Mouse (Mus musculus) MEL (cell line): ENCODE data around the gene Parp8. TPM values are rescaled to one million over a fixed set of nuclear protein-coding genes. Genes with fewer than 3 reads are reported as not detected.

Experiments used
- DNase-seq: peaks from one replicate; pipeline ENCODE4 v3.0.0; 2011; ENCODE audit warnings: low read depth, low spot score
- H3K27ac ChIP-seq: 2 replicates; pipeline ENCODE4 v1.5.1; 2012; ENCODE audit warnings: low read depth, mild to moderate bottlenecking, control low read depth, low read length, moderate library complexity; ENCODE audit not compliant: control insufficient read depth
- H3K27me3 ChIP-seq, 2 experiments: fragments of 150-350 bp in 1 of 2; sonication (generic) in 1 of 2; 2 replicates each; pipeline ENCODE4 v1.6.1; 2012; ENCODE audit warnings: low read length in 2 of 2, mild to moderate bottlenecking in 2 of 2, improper control_type of control experiment in 1 of 2, moderate library complexity in 1 of 2; ENCODE audit not compliant: insufficient read depth in 2 of 2, control insufficient read depth in 1 of 2
- H3K36me3 ChIP-seq, 2 experiments: 2 replicates each; pipeline ENCODE4 v1.6.1; 2012 to 2014; ENCODE audit warnings: low read length in 2 of 2, improper control_type of control experiment in 1 of 2, inconsistent platforms in 1 of 2, mild to moderate bottlenecking in 1 of 2; ENCODE audit not compliant: insufficient read depth in 2 of 2, control insufficient read depth in 1 of 2
- H3K4me1 ChIP-seq, 2 experiments: fragments of 150-350 bp in 1 of 2; sonication (generic) in 1 of 2; 2 replicates each; pipeline ENCODE4 v1.6.1; 2012; ENCODE audit warnings: low read length in 2 of 2, improper control_type of control experiment in 1 of 2, mild to moderate bottlenecking in 1 of 2; ENCODE audit not compliant: insufficient read depth in 2 of 2, control insufficient read depth in 1 of 2
- H3K4me3 ChIP-seq, 2 experiments: fragments of 150-350 bp in 1 of 2; sonication (generic) in 1 of 2; 2 replicates each; pipeline ENCODE4 v1.5.1; 2012; ENCODE audit warnings: low read depth in 2 of 2, low read length in 2 of 2, mild to moderate bottlenecking in 2 of 2, moderate library complexity in 2 of 2, control low read depth in 1 of 2, improper control_type of control experiment in 1 of 2; ENCODE audit not compliant: control insufficient read depth in 1 of 2, insufficient read depth in 1 of 2
- H3K79me2 ChIP-seq: 2 replicates; pipeline ENCODE4 v1.6.1; 2012; ENCODE audit warnings: mild to moderate bottlenecking, low read length, moderate library complexity; ENCODE audit not compliant: control insufficient read depth, poor library complexity, insufficient read depth
- H3K9ac ChIP-seq: 2 replicates; pipeline ENCODE4 v1.6.1; 2012; ENCODE audit warnings: low read depth, mild to moderate bottlenecking, control low read depth, low read length, moderate library complexity; ENCODE audit not compliant: control insufficient read depth, poor library complexity, severe bottlenecking
- H3K9me3 ChIP-seq: fragments of 150-350 bp; sonication (generic); replicated peaks from 2 replicates; pipeline ENCODE4 v1.6.1; 2012; ENCODE audit warnings: mild to moderate bottlenecking, low read length, improper control_type of control experiment, moderate library complexity; ENCODE audit not compliant: insufficient read depth
- BHLHE40 ChIP-seq: IDR thresholded peaks from 2 replicates; pipeline ENCODE4 v1.6.1; 2012; ENCODE audit warnings: low read depth, mild to moderate bottlenecking, inconsistent platforms, low read length, improper control_type of control experiment, borderline replicate concordance
- CHD2 ChIP-seq: IDR thresholded peaks from 2 replicates; pipeline ENCODE4 v1.6.1; 2011; ENCODE audit warnings: low read length, improper control_type of control experiment
- CTCF ChIP-seq, 3 experiments: IDR thresholded peaks in 2 of 3; conservative IDR thresholded peaks in 1 of 3; 2 replicates each; pipeline ENCODE4 v1.5.1; 2011 to 2012; ENCODE audit warnings: low read length in 3 of 3, low read depth in 2 of 3, mild to moderate bottlenecking in 2 of 3, improper control_type of control experiment in 1 of 3, inconsistent platforms in 1 of 3, mixed read lengths in 1 of 3, moderate library complexity in 1 of 3; ENCODE audit not compliant: control insufficient read depth in 1 of 3, insufficient read depth in 1 of 3, poor library complexity in 1 of 3, severe bottlenecking in 1 of 3
- ELF1 ChIP-seq: IDR thresholded peaks from 2 replicates; pipeline ENCODE4 v1.6.1; 2014; ENCODE audit warnings: low read depth, mild to moderate bottlenecking, inconsistent platforms, low read length, improper control_type of control experiment, moderate library complexity
- ETS1 ChIP-seq: IDR thresholded peaks from 2 replicates; pipeline ENCODE4 v1.6.1; 2012; ENCODE audit warnings: low read depth, mild to moderate bottlenecking, inconsistent platforms, low read length, improper control_type of control experiment, moderate library complexity
- HCFC1 ChIP-seq: IDR thresholded peaks from 2 replicates; pipeline ENCODE4 v1.6.1; 2012; ENCODE audit warnings: low read depth, mild to moderate bottlenecking, inconsistent platforms, low read length, improper control_type of control experiment, moderate library complexity
- JUND ChIP-seq: IDR thresholded peaks from 2 replicates; pipeline ENCODE4 v1.6.1; 2011; ENCODE audit warnings: low read depth, mild to moderate bottlenecking, improper control_type of control experiment, low read length
- MEF2A ChIP-seq: IDR thresholded peaks from 2 replicates; pipeline ENCODE4 v1.6.1; 2014; ENCODE audit warnings: low read depth, mild to moderate bottlenecking, inconsistent platforms, low read length, improper control_type of control experiment; ENCODE audit not compliant: poor library complexity, insufficient replicate concordance, severe bottlenecking; ENCODE audit errors: extremely low read depth
- MYB ChIP-seq: IDR thresholded peaks from 2 replicates; pipeline ENCODE4 v1.6.1; 2011; ENCODE audit warnings: mild to moderate bottlenecking, low read depth, low read length, improper control_type of control experiment
- MYC ChIP-seq: IDR thresholded peaks from 2 replicates; pipeline ENCODE4 v1.6.1; 2011; ENCODE audit warnings: low read depth, mild to moderate bottlenecking, low read length, improper control_type of control experiment, moderate library complexity
- POLR2A ChIP-seq, 2 experiments: IDR thresholded peaks; 2 replicates each; pipeline ENCODE4 v1.6.1; 2011 to 2012; ENCODE audit warnings: low read length in 2 of 2, mild to moderate bottlenecking in 2 of 2, control low read depth in 1 of 2, improper control_type of control experiment in 1 of 2, low read depth in 1 of 2, moderate library complexity in 1 of 2; ENCODE audit not compliant: control insufficient read depth in 1 of 2, insufficient read depth in 1 of 2, poor library complexity in 1 of 2
- POLR2AphosphoS2 ChIP-seq: IDR thresholded peaks from 2 replicates; pipeline ENCODE4 v1.6.1; 2011; ENCODE audit warnings: low read length, improper control_type of control experiment
- POLR2AphosphoS5 ChIP-seq: IDR thresholded peaks from 2 replicates; pipeline ENCODE4 v1.6.1; 2012; ENCODE audit warnings: low read depth, borderline replicate concordance, mild to moderate bottlenecking, inconsistent platforms, low read length, moderate library complexity, mixed read lengths
- SMC3 ChIP-seq: IDR thresholded peaks from 2 replicates; pipeline ENCODE4 v1.6.1; 2011; ENCODE audit warnings: low read depth, low read length, improper control_type of control experiment
- TAL1 ChIP-seq: IDR thresholded peaks from 2 replicates; pipeline ENCODE4 v1.6.1; 2012; ENCODE audit warnings: mild to moderate bottlenecking, inconsistent platforms, low read length, moderate library complexity, mixed read lengths
- TBP ChIP-seq: IDR thresholded peaks from 2 replicates; pipeline ENCODE4 v1.8.0; 2011; ENCODE audit warnings: low read depth, low read length, improper control_type of control experiment
- USF2 ChIP-seq, 2 experiments: IDR thresholded peaks; 2 replicates each; pipeline ENCODE4 v1.6.1; 2011 to 2012; ENCODE audit warnings: improper control_type of control experiment in 2 of 2, low read length in 2 of 2, borderline replicate concordance in 1 of 2, inconsistent platforms in 1 of 2, low read depth in 1 of 2, mild to moderate bottlenecking in 1 of 2; ENCODE audit not compliant: insufficient read depth in 1 of 2
- ZC3H11A ChIP-seq: IDR thresholded peaks from 2 replicates; pipeline ENCODE4 v1.6.1; 2012; ENCODE audit warnings: low read depth, mild to moderate bottlenecking, inconsistent platforms, low read length, improper control_type of control experiment
- ZKSCAN1 ChIP-seq: IDR thresholded peaks from 2 replicates; pipeline ENCODE4 v1.6.1; 2012; ENCODE audit warnings: low read depth, mild to moderate bottlenecking, inconsistent platforms, low read length, improper control_type of control experiment, moderate library complexity
- ZNF384 ChIP-seq: IDR thresholded peaks from 2 replicates; pipeline ENCODE4 v1.6.1; 2012; ENCODE audit warnings: low read depth, mild to moderate bottlenecking, inconsistent platforms, low read length, improper control_type of control experiment
- polyA plus RNA-seq, 2 experiments: library from polyadenylated mRNA; stranded (reverse) in 1 of 2; unstranded in 1 of 2; fragments of >175 nt in 1 of 2; fragments of >200 nt in 1 of 2; gene quantifications; 2 replicates each; pipeline versions ENCODE4 v1.2.1 to v1.2.4; 2012; ENCODE audit warnings: low replicate concordance in 2 of 2, low read depth in 1 of 2; ENCODE audit not compliant: insufficient read length in 2 of 2, insufficient read depth in 1 of 2, missing spikeins in 1 of 2
- total RNA-seq: library from RNA; depleted of rRNA; stranded (reverse); fragments of 300-350 nt; gene quantifications from 2 replicates; pipeline ENCODE4 v1.2.3, GENCODE M21; 2012

Gene Parp8
- total and polyA plus RNA-seq, 3 experiments = not detected

DNA sequence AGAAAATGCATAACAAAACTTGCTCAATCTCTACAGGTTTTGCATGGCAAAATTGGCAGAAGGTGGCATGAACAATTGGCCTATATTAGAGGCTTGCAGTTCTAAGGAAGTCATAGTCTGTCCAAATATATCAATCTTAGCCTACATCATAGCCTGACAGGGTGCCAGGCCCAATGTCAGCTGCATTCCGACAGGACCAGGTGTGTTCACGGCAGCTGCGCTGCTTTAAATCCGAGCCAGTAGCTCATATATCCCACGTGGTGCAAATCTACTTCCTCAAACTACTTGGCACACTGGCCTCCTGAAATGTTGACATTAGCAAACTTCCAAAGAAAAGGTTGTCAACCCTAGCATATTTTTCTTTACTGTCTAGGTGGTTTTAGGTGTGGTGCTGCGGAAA lies 6.2 kb upstream of the Parp8 start:
- H3K27ac ChIP-seq = no peak overlapping the region
- H3K9me3 ChIP-seq = no peaks in the 10 kb centered on the region
- no peak overlapping the region for H3K4me3 ChIP-seq
- H3K79me2 ChIP-seq = no peaks in the 10 kb centered on the region
- no peaks in the 10 kb centered on the region for H3K27me3 ChIP-seq
- DNase-seq = no peak
- peaks cover 3 to 4% of the 10 kb centered on the region in 2 experiments; a peak in 2 of 4 replicates for H3K4me1 ChIP-seq
- H3K36me3 ChIP-seq = no peaks in the 10 kb centered on the region; a peak in 2 of 4 replicates
- H3K9ac ChIP-seq = no peak overlapping the region
- TF ChIP-seq HCFC1 (no peak), CHD2 (no peak), MYC (no peak), TBP (no peak), SMC3 (no peak)

DNA sequence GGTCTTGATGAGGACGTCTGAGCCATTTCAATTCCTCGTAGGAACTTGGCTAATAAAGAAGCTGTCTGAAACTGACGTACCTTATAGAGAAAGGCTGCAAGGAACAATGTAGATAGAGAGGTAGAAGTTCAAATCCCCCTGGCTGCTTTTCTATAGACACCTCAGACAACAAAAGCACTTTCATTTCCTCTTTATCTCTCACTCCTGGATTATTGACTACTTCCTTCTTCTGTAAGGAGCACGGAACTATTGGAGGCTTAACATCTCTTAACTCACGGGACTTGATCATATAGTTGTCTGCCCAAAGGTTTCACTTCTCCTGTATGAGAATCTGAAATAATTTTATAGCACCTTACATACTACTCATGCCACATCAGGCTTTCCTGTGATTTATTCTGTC lies 2.9 kb upstream of the Parp8 start:
- Histone ChIP-seq H3K9me3 (no peaks in the 10 kb centered on the region), H3K79me2 (no peaks in the 10 kb centered on the region), H3K27me3 (no peaks in the 10 kb centered on the region), H3K27ac (no peak overlapping the region), H3K9ac (no peak overlapping the region), H3K4me1 (peaks cover 2 to 4% of the 10 kb centered on the region in 2 experiments; a peak in 2 of 4 replicates), H3K4me3 (no peak overlapping the region), H3K36me3 (no peaks in the 10 kb centered on the region; a peak in 2 of 4 replicates)
- DNase-seq = no peak
- TF ChIP-seq ETS1 (no peak), USF2 (IDR thresholded peaks at IDR 0.05; ENCODE audit: borderline replicate concordance in 1 of 2, insufficient read depth in 1 of 2, low read depth in 1 of 2, low read length in 2 of 2) (no peak), ZC3H11A (no peak), ELF1 (no peak), MEF2A (no peak), POLR2AphosphoS2 (no peak), MYB (no peak), SMC3 (no peak), CTCF (IDR thresholded peaks at IDR 0.05 in 2 of 3, conservative IDR thresholded peaks at IDR 0.05 in 1 of 3; ENCODE audit: control insufficient read depth in 1 of 3, insufficient read depth in 1 of 3, low read depth in 2 of 3, low read length in 3 of 3, poor library complexity in 1 of 3, severe bottlenecking in 1 of 3) (no peak), BHLHE40 (no peak), POLR2A (IDR thresholded peaks at IDR 0.05; ENCODE audit: control insufficient read depth in 1 of 2, insufficient read depth in 1 of 2, low read depth in 1 of 2, low read length in 2 of 2, poor library complexity in 1 of 2) (no peak), ZNF384 (no peak), TAL1 (no peak), JUND (no peak), ZKSCAN1 (no peak), POLR2AphosphoS5 (no peak)
